Mouse (Mus musculus): ENCODE results near the gene Zbtb7b.

Zbtb7b gene

DNA sequence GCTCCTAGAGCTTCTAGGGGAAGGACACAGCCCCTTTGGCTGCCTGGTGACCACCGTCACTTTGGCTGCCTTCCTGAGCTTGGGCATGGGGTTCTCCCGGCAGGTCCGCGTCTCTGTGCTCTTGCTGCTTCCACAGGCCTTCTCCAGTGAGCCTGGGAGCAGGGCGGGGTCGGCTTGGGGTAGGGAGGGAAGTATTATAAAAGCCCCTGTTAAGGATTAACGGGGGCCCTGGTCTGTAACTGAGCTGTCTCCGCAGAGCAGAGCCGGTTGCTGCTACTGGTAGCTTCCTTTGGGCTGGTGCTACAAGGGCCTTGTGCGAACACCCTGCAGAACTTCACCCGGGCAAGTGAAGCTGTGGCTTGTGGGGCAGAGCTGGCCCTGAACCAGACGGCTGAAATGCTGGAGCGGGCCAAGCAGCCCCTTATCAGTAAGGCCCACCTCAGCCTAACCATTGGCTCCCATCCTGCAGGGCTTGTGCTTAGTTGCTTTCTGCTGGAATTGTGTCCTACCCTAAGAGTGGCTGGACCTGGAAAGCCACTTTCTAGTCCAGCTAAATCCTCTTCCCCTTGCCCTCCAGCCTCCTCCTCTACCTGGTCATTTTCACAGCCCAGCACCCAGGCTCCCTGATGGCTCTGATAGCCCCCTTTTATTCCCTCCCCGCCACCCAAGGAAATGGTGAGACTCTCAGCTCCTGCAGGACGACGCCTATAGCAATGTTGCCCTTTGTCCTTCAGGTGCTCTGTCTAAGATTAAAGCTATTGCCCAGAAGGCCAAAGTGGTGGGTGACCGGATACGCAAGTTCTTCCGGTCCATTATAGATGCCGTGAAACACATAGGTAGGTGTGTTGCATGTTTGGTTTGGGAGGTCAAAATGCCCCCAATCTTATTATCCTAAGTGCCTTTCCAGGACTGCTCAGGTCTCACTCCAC lies 28.8 kb downstream of the Zbtb7b start:
- DNase-seq: no peak

DNA sequence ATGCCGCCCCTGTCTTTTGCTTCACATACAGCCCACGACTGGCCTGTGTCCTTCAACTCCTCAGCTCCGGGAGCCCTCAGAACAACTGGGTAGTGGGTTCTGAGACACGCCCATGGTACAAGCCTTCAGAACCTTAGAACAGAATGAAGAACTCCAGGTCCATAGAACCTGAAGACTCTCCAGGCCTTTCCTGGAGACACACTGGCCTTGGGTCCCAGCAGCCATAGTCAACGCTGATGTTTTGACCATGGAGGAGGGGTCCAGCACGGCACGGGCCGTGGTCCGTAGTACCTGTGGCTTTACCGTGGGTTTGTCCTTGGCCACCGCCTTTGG lies 29.5 kb downstream of the Zbtb7b start, which contains the start of gene Dcst1:
Dcst1 (minus strand) TSS at position 101 of the 333 bp plus-strand sequence.
- no peak for DNase-seq

- no peak for DNase-seq
These were observed 29.9 kb downstream of the Zbtb7b start for GRCm38 (mm10) chr3:89364631-89365030.

DNA sequence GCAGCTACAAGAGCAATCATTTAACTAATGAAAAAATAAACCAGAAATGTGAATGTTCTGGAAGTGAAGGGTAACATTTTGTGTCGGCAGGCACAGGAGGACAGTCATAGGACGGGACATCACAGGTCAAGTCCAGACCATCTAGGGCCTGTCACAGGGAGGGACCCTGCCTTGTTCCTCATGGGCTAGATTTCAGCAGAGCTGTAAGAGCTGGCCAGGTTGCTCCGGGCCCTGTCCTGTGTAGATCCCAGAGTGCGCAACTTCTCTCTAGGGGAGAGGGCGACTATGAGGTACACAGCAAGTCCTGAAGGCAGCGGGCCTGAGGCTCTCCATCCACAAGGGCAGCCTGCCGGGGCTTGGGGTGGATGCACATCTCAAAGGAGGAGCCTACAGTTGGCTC lies 32.9 kb downstream of the Zbtb7b start, which contains the start of gene Dcst2:
Dcst2 (plus strand) TSS at position 301 of the 400 bp plus-strand sequence.
- DNase-seq: no peak

DNA sequence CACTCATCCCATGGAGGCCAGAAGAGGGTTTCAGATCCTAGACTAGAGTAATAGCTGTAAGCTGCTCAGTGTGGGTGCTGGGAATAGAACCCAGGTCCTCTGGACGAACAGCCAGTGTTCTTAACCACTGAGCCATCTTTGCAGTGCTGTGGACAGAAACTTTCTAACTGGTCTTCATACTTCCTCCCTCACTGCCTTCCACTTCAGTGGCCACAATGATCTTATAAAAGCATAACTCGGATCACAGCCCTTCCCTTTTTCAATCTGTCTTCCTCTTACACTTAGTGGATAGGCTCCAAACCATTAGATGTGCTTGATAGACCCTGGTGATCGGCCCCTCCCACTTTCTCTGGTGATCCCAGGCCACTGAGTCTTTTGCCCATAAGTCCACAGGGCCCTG lies 34.3 kb downstream of the Zbtb7b start:
- no peak for DNase-seq

DNA sequence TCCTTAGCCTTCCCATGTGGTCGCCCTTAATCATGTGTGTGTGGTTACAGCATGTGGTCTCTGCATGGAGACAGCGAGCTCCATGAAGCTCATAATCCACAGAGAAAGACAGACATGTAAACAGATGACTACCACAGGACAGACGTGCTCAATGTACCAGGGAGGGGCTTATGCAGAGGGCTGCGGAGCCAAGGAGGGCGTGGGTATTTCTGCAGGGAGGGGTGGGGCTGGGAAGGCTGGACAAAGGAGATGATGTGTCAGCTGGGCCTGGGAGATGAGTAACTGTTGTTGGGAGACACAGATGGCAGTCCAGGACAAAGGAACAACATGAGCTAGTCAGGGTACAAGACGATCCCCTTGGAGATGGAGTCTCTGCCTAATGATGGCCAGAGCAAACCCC lies 34.9 kb downstream of the Zbtb7b start:
- no peak for DNase-seq

DNA sequence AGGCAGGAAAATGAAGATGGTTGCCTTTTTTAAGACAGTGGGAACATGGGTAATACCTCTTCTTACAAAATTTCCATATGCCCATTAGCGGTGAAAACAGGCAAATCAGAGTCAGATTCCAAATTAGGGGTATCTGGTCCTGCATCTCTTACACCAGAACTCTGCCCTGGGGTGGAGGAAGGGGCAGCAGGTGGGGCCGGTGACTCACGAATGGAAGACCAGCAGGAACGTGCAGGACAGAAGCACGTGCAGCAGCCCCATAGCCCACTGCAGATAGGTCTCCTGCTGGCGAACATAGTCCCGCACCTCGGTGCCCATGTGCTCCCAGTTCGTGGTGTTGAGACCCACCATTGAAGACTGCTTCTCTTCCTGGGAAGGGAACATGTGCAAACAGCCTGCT lies 38.5 kb downstream of the Zbtb7b start:
- DNase-seq: no peak

DNA sequence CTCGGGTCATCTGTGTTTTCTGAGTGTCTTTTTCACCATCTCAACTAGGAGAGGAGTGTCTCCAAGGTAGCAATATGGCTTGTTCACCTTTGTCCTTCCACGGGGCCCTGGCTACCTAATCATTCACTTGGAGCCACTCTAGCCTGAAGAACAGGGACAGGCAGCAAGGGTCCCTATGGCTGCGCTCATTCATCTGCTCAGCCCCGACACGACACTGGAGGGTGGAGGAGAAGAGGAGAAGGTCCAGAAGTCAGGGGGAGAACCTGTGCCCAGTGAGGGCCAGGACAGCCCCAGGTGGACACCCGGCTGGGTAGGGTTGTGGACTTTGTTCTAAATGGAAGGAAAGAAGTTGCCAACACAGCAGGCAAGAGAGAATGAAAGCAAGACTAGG lies 39.1 kb downstream of the Zbtb7b start:
- no peak for DNase-seq

DNA sequence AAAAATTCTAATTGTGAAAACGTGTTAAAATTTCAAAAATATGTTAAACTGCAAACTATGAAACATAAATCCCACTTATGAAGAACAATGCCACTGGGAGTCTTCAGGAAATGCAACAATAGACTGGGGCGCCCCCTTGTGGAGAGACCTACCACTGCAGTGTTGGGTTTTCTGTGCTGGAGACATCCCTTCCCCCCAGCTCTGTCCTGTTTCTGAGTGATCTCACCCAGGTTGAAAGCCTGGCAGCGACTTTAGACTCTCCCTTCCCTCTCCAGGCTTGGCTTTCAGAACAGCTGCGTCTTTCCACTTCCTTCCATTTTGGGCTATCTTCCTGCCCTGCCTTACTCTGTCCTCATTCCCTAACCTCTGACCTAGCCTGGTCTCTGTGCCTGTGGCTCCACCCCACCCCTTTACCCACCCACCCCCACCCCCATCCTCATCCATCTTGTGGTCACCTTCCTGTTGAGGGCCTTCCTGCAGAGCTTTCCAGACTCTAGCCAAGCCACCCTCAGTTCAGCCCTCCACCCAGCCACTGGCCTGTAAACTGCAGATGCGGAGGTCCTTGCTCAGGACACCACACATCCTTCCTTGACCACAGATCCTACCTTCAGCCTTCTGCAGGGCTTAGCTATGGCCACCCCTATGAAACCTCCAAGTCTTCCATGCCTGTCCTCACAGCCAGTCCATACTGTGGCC lies 39.6 kb downstream of the Zbtb7b start:
- peak; percentile 76 to 81 for DNase-seq

- DNase-seq: no peak
These were observed 43.3 kb downstream of the Zbtb7b start for GRCm38 (mm10) chr3:89351271-89351670.

DNA sequence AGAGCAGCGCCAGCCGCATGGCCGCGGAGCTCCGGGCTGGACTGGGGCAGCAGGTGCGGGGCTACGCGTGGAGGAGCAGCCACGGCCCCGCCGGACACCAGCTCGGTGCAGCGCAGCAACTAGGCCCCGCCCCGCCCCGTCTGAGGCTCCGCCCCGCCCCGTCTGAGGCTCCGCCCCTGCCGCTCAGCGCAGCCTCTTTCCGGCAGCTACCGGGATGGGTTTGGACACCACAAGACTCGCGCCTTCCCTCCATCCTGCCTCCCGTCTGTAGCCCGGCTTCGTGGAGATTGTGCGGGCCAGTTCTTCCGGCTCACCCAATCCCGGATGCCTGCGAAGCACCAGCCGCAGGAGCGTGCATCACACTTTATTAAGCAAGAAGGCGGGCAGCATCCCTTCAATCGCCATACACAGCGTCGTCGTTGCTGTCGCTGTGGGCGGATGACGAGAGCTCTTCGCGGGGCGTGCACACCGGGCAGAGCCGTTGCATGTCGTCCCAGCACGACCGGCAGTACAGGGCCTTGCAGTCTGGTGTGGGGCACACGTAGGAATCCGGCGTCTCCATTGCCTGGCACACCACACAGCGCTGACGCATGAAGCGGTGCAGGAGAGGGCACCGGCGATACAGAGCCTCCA lies 44.6 kb downstream of the Zbtb7b start, which contains the start of gene Adam15:
Adam15 (minus strand) TSS at position 128 of the 633 bp plus-strand sequence.
- peak; percentile 84 to 88 for DNase-seq

DNA sequence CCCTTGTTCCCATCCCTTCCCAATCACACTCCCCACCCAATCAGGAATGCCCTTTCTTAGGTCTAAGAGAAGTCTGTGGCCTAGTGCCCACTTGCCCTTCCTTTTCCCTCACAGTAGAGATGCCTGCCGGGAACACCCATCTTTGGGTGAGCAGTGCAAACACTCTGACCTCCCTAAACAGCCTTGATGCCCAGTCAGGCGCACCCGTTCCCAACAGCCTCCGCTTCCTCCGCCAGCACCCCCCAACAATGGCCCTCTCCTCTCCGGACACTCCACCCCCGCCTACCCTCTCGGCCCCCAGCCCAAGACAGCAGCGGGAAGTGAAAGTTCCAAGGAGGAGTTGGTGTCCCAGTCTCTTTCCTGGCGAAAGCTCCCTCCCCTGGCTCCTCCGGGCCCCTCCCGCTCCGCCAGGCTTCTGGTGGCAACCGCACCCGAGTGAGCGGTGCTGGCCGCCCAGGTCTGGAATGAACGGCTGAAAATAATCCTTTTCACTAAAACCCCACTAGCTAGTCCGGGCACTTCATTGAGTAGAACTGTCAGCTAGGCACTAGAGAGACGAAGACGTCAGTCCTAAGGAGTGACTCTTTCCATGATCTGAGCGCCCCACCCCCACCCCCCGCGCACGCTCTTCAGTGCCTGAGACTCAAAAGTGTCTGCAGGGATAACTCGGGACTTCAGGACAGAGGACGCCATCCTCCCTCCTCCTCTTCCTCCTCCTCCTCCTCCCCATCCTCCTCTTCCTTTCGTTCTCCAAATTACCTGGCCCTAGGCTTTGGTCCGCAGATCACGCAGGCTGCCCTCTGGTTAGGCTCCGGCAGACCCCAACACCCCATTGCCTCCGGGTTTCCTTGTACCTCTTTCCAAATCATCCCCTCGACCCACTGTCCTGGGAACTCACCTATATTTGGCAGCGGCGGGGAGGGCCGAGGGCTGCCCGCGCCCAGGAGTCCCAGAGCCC lies 45.4 kb downstream of the Zbtb7b start:
- peak in 1 of 2 experiments; percentile 25 for DNase-seq

DNA sequence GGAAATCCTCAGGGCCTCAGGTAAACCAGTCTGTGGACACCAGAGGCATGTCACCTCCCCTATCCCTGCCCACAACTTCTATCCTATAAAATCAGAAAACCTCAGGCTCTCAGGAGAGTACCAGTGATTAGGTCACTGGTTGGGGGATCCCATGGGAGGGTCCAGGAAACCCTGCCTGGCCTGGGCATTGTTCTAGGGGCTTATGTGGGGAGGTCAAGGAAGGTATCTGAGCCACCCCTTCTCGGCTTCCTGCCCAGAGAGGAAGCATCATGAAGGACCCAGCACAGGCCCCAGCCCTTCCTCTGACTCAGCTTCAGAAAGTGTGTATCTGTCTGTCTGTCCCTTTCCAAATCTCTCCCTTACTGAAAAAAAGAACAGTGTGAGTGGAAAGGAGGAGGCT lies 46.7 kb downstream of the Zbtb7b start:
- no peak for DNase-seq

GRCm38 (mm10) chr3:89346815-89347540 lies 47.6 kb downstream of the Zbtb7b start:
- DNase-seq: no peak

GRCm38 (mm10) chr3:89343279-89343678 lies 51.3 kb downstream of the Zbtb7b start:
- DNase-seq: no peak

- DNase-seq: no peak
These were observed 52.8 kb downstream of the Zbtb7b start for GRCm38 (mm10) chr3:89341794-89342193.

- DNase-seq: peak; percentile 64 to 73
These were observed 54.1 kb downstream of the Zbtb7b start for GRCm38 (mm10) chr3:89340465-89340864.

GRCm38 (mm10) chr3:89339416-89339815 lies 55.2 kb downstream of the Zbtb7b start:
- DNase-seq: peak; percentile 61 to 71

DNA sequence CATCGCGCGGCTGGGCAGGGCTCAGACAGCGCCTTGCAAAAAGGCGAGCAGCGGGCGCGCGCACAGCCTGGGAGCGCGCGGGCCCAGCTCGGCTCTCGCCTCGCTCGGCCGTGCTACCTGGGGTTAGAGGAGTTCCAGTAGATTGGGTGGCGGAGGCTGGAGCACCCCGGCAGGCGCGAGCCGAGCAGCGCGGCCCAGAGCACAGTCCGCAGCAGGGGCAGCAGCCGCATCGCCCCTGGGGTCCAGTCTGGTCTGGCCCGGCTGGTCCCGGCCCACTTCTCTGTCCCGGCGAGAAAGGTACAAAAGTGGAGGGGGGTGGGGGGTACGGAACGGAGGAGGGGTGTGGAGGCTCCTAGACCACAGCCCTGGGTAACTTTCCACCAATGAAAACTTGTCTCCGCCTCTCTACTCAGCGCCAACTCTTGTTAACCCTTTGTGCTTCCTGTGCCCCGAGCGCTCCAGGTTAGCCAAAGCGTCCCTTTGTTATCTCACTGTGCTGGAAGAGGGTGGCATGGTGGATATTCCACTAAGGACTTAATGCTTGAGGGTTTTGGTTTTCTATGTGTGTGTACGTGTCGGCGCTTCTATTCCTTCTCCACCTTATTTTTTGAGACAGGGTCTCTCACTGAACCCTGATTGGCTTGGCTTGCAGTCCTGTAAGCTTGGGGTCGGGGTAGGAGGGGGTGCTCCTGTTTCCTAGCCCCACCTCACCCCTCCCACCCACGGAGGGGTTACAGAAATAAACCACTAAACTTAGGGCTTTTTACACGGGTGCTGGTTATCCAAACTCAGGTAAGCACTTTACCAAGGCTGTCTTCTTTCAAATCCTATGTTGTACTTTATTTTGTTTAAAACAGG lies 56.6 kb downstream of the Zbtb7b start, which contains the start of gene Efna4:
Efna4 (minus strand) TSS at position 308 of the 858 bp plus-strand sequence.
- peak; percentile 57 to 73 for DNase-seq

DNA sequence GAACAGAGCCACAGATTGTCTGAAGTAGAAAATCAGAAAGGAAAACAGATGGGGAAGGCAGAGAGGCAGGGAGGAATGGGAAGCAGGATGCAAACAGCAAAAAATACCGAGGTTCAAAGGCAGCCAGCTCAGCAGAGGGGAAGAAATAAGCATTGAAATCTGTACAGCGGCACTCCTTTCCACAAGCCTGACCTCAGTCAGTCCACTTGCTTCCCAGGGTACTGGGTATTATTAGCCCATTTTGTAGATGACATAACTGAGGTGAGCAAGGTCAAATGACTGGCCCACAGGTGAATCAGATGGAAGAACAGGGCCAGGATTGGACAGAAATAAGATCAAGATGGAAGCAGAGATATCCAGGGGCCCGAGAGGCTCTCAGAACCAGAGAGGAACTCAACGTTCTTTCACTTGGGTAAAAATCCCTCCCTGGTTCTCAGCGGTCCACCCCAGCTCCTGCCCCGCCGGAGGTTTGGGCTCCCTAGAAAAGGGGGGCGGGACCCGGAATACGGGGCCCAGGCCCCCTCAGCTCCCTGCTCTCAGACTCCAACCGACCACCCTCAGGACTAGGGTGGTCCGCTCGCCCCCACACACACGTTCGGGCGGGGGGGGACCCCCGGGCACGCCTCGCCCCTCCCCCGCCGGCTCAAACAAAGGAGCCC lies 57.4 kb downstream of the Zbtb7b start:
- DNase-seq: no peak

Measured in thymus, postnatal 36 days (tissue).